Mouse (Mus musculus) E14TG2a.4 (cell line): ENCODE results near the gene Relb.

Experiments
- H3K27me3 ChIP-seq: 2 replicates; pipeline ENCODE4 v1.6.1; 2014; ENCODE audit warnings: low read length, control low read depth; ENCODE audit not compliant: insufficient read depth
- H3K36me3 ChIP-seq: 2 replicates; pipeline ENCODE4 v1.6.1; 2014; ENCODE audit warnings: low read length, control low read depth; ENCODE audit not compliant: insufficient read depth
- H3K4me1 ChIP-seq: replicated peaks from 2 replicates; pipeline ENCODE4 v1.6.1; 2014; ENCODE audit warnings: low read depth, low read length, control low read depth
- H3K4me3 ChIP-seq: replicated peaks from 2 replicates; pipeline ENCODE4 v1.5.1; 2014; ENCODE audit warnings: mild to moderate bottlenecking, low read length
- H3K9me3 ChIP-seq: 2 replicates; pipeline ENCODE4 v1.6.1; 2014; ENCODE audit warnings: low read length, control low read depth
- CTCF ChIP-seq: conservative IDR thresholded peaks from 2 replicates; pipeline ENCODE4 v1.5.1; 2014; ENCODE audit warnings: low read length
- NANOG ChIP-seq: IDR thresholded peaks from 2 replicates; pipeline ENCODE4 v1.6.1; 2014; ENCODE audit warnings: borderline replicate concordance, low read length, mixed read lengths
- POU5F1 ChIP-seq: IDR thresholded peaks from 2 replicates; pipeline ENCODE4 v1.6.1; 2014; ENCODE audit warnings: low read length, borderline replicate concordance

The Relb gene

DNA sequence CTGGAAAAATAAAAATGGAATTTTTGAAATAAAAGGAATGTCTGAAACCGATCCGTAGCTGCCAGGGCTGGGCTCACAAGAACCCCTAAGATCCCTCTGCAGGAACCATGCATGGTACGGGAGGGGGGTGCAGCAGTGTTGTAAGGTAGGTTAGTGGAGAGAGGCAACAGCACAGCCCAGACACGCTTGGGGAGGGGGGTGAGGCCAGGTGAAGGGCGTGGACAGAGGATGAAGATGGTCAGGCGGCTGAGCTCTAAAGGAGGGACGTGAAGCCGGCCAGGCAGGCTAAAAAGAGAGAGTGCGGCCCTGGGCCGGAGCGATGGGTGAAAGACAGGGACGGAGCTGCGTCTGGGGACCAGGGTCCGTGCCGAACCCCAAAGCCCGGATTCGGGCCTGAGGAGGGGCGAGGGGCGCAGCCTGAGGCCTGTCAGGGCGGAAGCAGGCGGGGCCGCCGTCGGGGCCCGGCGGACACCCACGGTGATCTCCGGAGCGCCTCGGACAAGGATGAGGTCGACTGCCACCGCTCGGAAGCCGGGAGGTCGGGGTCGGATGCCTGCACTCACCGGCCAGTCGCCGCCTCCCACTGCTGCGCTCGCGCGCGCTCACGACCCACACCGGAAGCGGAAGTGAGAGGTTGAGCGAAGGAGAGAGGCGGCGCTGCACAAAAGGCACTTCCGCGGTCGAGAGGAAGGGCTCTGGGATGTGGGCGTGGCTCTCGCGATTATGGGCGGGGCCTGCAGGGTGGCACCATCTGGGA lies 25.2 kb downstream of the Relb start, which contains the start of gene Clasrp:
Gene Clasrp, minus strand, starts transcription at position 638 of the 757 bp plus-strand sequence.
- peaks cover 63% of the 10 kb centered on the region for H3K4me1 ChIP-seq
- H3K4me3 ChIP-seq, result peak within 1 kb of the TSS; percentile 99
- H3K27me3 ChIP-seq, result no peaks in the 10 kb centered on the region
- H3K36me3 ChIP-seq, result peaks cover 53% of the 10 kb centered on the region
- no peaks in the 10 kb centered on the region for H3K9me3 ChIP-seq
- TF ChIP-seq NANOG (no peak), CTCF (no peak), POU5F1 (no peak)

DNA sequence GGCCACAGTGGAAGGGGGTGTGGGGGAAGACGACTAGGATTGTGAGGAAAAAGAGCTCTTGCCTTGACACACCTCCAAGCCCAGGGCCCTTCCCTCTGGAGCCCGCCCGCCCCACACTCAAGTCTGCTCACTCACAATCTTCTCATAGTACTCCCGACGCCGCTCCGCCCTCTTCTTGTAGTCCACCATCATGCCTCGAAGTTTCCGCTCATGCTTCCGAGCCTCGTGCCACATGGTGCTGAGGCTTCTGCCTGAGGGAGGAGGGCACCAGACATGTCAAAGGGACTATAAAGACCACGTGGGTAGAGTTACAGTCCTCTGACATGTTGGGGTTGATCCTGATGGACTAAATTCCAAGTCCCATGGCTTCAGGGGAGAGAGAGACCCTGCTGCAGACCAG lies 26.2 kb downstream of the Relb start:
- H3K4me3 ChIP-seq, result peak overlapping the region; percentile 99
- peaks cover 63% of the 10 kb centered on the region for H3K4me1 ChIP-seq
- H3K36me3 ChIP-seq, result peaks cover 63% of the 10 kb centered on the region
- no peaks in the 10 kb centered on the region for H3K27me3 ChIP-seq
- TF ChIP-seq POU5F1 (no peak), NANOG (no peak), CTCF (no peak)
- no peaks in the 10 kb centered on the region for H3K9me3 ChIP-seq

DNA sequence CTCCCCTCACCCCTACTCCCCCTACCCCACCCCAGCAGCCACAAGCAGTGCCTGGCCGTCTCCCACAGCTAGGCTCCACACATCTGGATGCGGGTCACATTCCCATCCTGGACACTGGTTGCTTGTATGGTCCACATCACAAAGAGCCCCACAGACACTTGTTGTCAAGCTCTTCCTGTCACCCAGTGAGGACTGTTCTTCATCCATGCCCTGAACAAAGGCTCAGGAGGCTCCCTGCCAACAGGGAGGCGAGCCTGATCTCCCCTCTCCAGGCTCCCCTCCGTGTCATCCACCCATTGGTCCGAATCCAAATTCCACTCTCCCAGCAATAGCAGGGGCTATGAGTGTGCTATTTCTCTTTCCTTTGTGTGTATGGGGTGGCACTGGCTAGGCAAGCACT lies 28.7 kb downstream of the Relb start:
- TF ChIP-seq POU5F1 (no peak), CTCF (no peak), NANOG (no peak)
- H3K4me1 ChIP-seq, result peaks cover 75% of the 10 kb centered on the region
- no peak overlapping the region for H3K4me3 ChIP-seq
- H3K36me3 ChIP-seq, result peaks cover 70% of the 10 kb centered on the region
- H3K27me3 ChIP-seq, result no peaks in the 10 kb centered on the region
- no peaks in the 10 kb centered on the region for H3K9me3 ChIP-seq

DNA sequence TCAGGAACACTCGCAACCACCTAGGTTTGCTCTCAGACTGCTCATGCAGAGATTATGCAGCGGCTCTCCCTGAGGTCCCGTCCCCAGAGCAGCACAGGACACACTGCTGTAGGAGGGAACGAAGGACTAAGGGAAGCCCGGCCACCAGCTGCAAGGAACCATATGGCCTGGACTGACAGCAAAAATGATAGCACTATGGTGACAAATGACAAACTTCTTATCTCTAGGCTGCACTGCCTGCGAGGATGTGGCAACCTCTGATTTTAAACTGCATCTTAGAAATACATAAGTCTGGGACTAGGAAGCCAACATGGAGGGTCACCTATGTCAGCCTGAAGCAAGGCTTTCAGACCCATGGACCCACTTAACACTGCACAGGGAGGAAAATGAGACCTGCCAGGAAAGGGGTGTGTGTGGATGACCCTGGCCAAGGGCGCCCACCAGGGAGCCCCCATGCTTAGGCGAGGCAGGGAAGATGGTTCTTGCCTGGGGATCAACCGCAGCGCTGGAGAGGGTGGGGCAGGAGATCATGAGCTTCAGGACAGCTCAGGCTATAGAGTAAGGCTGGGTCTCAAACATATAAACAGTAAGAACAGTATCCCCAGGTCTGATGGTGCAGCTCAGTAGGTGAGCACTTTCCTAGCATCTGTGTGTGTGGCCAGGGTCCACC lies 36.0 kb downstream of the Relb start:
- no peaks in the 10 kb centered on the region for H3K9me3 ChIP-seq
- H3K4me1 ChIP-seq, result peaks cover 87% of the 10 kb centered on the region
- TF ChIP-seq NANOG (no peak), CTCF (no peak), POU5F1 (no peak)
- H3K36me3 ChIP-seq, result peaks cover 93% of the 10 kb centered on the region
- H3K27me3 ChIP-seq, result no peaks in the 10 kb centered on the region
- peak overlapping the region; percentile 30; the same call in 1 of the 2 replicates for H3K4me3 ChIP-seq

DNA sequence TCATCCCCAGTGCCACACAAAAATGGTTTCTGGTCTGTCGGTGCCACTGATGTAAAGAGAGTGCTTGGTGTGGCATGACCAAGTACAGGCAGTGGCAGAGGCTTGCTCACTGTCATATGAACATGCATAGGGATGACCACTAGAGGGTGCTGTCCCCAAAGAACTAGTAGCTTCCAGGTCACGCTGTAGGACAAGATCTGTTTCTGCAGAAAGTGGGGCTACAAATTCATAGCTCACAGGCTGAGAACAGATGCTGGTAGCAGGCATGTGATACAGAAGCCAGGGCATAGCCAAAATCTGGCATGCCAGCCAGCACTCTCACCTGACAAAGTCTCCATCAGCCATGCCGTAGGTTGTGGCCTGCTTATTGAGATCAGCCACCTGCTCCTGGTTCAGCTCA lies 39.3 kb downstream of the Relb start:
- H3K4me3 ChIP-seq, result no peak overlapping the region
- peaks cover 92% of the 10 kb centered on the region for H3K36me3 ChIP-seq
- TF ChIP-seq CTCF, result peak; percentile 89
- TF ChIP-seq POU5F1, result no peak
- H3K4me1 ChIP-seq, result peaks cover 85% of the 10 kb centered on the region
- no peaks in the 10 kb centered on the region for H3K9me3 ChIP-seq
- peaks cover 13% of the 10 kb centered on the region for H3K27me3 ChIP-seq

DNA sequence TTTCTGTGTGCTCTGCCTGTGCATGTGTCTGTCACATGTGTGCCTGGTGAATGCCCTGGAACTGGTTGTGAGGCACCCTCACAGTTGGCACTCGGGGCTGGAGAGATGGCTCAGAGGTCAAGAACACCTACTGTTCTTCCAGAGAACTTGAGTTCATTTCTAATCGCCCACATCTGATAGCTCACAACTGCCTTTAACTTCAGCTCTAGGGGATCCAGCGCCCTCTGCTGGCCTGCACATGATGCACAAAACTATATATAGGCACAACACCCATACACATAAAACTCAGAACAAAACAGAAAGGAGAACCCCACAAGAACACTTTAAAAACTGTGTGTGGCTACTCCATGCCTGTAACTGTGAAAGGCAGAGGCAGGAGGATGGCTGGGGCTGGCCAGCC lies 40.0 kb downstream of the Relb start:
- Histone ChIP-seq H3K36me3 (peaks cover 93% of the 10 kb centered on the region), H3K9me3 (no peaks in the 10 kb centered on the region), H3K4me3 (no peak overlapping the region), H3K27me3 (peaks cover 13% of the 10 kb centered on the region), H3K4me1 (peaks cover 85% of the 10 kb centered on the region)
- TF ChIP-seq POU5F1 (no peak), CTCF (peak; percentile 55), NANOG (no peak)

DNA sequence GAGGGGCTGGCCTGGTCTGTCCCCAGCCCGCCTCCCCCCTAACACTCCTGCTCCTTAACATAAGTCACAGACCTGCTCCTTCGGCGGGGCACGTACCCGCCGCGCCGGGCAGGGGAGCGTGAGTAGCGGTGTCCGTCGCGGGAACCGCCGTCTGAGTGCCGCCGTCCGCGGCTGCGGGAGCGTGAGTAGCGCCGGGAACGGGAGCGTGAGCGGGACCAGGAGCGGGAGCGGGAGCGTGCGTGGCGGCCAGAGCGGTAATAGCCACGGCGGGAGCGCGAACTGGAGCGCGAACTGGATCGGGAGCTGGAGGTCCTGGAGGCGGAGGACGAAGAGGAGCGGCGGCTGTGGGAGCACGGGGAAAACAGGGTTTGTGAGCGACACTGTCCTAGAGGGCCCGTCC lies 43.0 kb downstream of the Relb start:
- Histone ChIP-seq H3K27me3 (peaks cover 13% of the 10 kb centered on the region), H3K4me1 (peaks cover 84% of the 10 kb centered on the region), H3K4me3 (peak overlapping the region; percentile 76), H3K36me3 (peaks cover 87% of the 10 kb centered on the region), H3K9me3 (no peaks in the 10 kb centered on the region)
- TF ChIP-seq NANOG (no peak), POU5F1 (no peak), CTCF (no peak)

DNA sequence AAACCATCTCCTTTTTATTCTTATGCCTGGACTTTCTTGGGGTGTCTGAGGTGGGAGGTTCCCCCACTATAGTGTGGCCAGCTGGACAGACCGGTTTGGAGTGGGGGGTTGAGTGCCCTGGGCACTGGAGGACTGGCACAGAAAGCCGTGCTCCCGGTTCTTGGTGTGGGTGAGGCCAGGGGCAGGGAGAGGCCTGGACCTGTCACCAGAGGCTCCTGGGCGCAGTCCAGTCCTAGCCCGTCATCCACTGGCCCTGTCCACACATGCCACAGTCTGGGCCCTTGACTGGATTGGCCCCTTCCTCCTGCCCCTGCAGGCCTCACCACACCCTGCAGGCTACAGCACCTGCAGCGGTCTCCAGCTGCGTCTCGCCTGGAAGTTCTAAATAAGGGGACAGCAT lies 48.6 kb downstream of the Relb start:
- peaks cover 75% of the 10 kb centered on the region for H3K36me3 ChIP-seq
- H3K4me3 ChIP-seq, result peak overlapping the region; percentile 91
- TF ChIP-seq NANOG (no peak), CTCF (no peak), POU5F1 (no peak)

More for the DNA sequence above, 48.6 kb downstream of the Relb start:
- Histone ChIP-seq H3K27me3 (no peaks in the 10 kb centered on the region), H3K4me1 (peaks cover 96% of the 10 kb centered on the region), H3K9me3 (no peaks in the 10 kb centered on the region)
